Mouse (Mus musculus) liver, embryonic 13.5 days (tissue): ENCODE measurements around the gene Pnpla8. TPM values are rescaled to one million over a fixed set of nuclear protein-coding genes. Genes with fewer than 3 reads are reported as not detected.
A peak's percentile ranks its signal among the peaks of the same experiment; 100 is the strongest.
"Not testable (repeated sequence)": the region's sequence is repeated elsewhere in the genome, so short reads cannot be mapped to it uniquely, and the experiment has no call there.

Experiments
- ATAC-seq: fragments of 200-750 bp; cut with Nextera tagmentation; 2 replicates; pipeline ENCODE4 v1.8.0; 2017; ENCODE audit warnings: low read depth, mild to moderate bottlenecking, moderate number of reproducible peaks, moderate library complexity
- DNase-seq: peaks from one replicate; pipeline ENCODE4 v3.0.0; 2022
- H3K27ac ChIP-seq: fragments of 300-500 bp; sonication (generic); 2 replicates; pipeline ENCODE4 v1.5.1; 2015; ENCODE audit warnings: moderate library complexity, mild to moderate bottlenecking, inconsistent platforms
- H3K27me3 ChIP-seq: fragments of 300-500 bp; sonication (generic); 2 replicates; pipeline ENCODE4 v1.6.1; 2015; ENCODE audit warnings: mild to moderate bottlenecking, inconsistent platforms
- H3K36me3 ChIP-seq: fragments of 300-500 bp; sonication (generic); 2 replicates; pipeline ENCODE4 v1.6.1; 2015; ENCODE audit warnings: mild to moderate bottlenecking, inconsistent platforms
- H3K4me1 ChIP-seq: fragments of 300-500 bp; sonication (generic); replicated peaks from 2 replicates; pipeline ENCODE4 v1.6.1; 2015; ENCODE audit warnings: inconsistent platforms
- H3K4me2 ChIP-seq: fragments of 300-500 bp; sonication (generic); 2 replicates; pipeline ENCODE4 v1.6.1; 2015; ENCODE audit warnings: inconsistent platforms, mild to moderate bottlenecking, moderate library complexity
- H3K4me3 ChIP-seq: fragments of 300-500 bp; sonication (generic); replicated peaks from 2 replicates; pipeline ENCODE4 v1.5.1; 2015; ENCODE audit warnings: mild to moderate bottlenecking, inconsistent platforms
- H3K9ac ChIP-seq: fragments of 300-500 bp; sonication (generic); 2 replicates; pipeline ENCODE4 v1.6.1; 2015; ENCODE audit warnings: mild to moderate bottlenecking, inconsistent platforms
- H3K9me3 ChIP-seq: fragments of 300-500 bp; sonication (generic); replicated peaks from 2 replicates; pipeline ENCODE4 v1.6.1; 2016; ENCODE audit warnings: inconsistent platforms
- WGBS: fragments of 180-500 bp; shearing (Covaris S2); methylation state at CpG from one replicate; pipeline ENCODE4 v1.1.7; 2015; ENCODE audit not compliant: insufficient replicate concordance; 5-methylcytosine and 5-hydroxymethylcytosine counted together
- polyA plus RNA-seq: library from polyadenylated mRNA; unstranded; fragments of >200 nt; fragmentation: Nextera tagmentation; extraction: Ambion mirVana; gene quantifications from 2 replicates; pipeline ENCODE4 v1.2.1, GENCODE M21; 2015

Gene Pnpla8
- 22.5 and 32.5 TPM in 2 replicates for polyA plus RNA-seq

DNA sequence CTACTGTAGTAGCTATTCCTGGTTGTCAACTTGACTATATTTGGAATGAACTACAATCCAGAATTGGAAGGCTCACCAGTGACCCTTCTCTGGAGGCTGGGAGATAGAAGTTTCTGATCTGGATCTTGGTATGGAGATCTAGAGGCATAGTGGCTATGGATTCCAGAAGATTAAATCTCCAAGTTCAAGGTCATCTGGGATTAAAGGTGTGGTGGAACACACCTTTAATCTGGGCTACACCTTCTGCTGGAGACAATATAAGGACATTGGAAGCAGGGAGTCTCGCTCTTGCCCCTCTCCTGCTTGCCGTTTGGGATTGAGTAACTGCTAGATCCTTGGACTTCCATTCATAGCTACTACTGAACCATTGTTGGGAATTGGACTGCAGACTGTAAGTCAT is at the start of gene Pnpla8:
Gene Pnpla8 (plus strand): TSS at position 301 of the 400 bp plus-strand sequence.
- peak within 1 kb of the TSS; percentile 71 for H3K4me2 ChIP-seq
- peak within 1 kb of the TSS; percentile 63 for H3K9ac ChIP-seq
- DNase-seq, ATAC-seq, H3K27ac ChIP-seq, H3K4me1 ChIP-seq, H3K9me3 ChIP-seq, H3K36me3 ChIP-seq: not testable (repeated sequence)
- H3K4me3 ChIP-seq = peak within 1 kb of the TSS; percentile 61
- peaks cover 35% of the 10 kb centered on the region for H3K27me3 ChIP-seq
- 72% methylated on average over 2 of the region's 2 CpGs for WGBS

DNA sequence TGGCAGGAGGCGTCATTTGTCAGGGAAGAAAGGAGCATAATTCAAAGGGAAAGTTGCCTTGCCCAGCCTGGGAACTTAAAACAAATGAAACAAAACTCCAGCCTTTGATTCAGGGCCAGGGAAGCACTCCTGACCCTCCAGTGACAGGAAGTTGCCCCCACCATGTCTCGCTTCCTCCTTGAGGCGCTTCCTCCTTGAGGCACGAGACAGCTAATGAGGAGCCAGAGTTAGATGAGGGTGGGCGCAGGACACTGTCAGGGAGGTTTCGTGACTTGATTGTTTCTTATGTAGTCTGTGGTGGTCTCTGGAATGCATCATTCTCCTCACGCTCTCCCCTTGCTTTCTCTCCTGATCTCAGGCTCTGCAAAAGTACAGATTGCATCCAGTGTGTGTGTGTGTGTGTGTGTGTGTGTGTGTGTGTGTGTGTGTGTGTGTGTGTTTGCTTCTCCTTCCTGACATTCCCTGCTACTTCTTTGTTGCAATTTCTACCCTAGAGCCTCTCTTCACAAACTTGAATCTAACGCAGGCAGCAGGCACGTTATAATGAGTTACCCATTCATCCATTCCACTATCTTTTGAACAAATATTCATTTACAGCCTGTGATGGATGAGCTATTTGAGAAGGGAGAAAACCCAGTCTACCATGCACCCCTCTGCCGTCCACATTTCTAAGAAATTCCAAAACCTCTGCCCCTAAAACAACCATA is 44.7 kb upstream of the Pnpla8 start:
- no peak overlapping the region for H3K4me2 ChIP-seq
- DNase-seq (no peak), ATAC-seq (no peak)
- no peaks in the 10 kb centered on the region for H3K4me1 ChIP-seq
- no peak overlapping the region for H3K4me3 ChIP-seq
- H3K27me3 ChIP-seq = no peaks in the 10 kb centered on the region
- no peaks in the 10 kb centered on the region for H3K9me3 ChIP-seq
- no peak overlapping the region for H3K9ac ChIP-seq
- 35% methylated on average over 10 of the region's 10 CpGs for WGBS
- H3K36me3 ChIP-seq = no peaks in the 10 kb centered on the region
- H3K27ac ChIP-seq = no peak overlapping the region

DNA sequence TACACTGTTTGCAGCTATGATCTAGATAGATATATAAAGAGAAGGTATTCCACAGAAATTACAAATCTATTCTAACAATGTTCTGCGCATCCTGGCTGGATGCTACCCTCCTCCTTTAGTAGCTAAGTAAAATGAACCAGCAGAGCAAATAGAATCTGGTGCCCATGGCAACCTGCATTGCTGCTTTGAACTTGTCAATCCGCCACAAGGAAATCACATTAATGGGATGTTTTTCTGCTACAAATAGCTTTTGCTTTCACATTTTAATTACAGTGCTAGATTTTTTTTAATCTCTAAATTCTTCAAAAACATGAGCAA is 44.2 kb upstream of the Pnpla8 start:
- no peak for DNase-seq
- H3K4me1 ChIP-seq = no peaks in the 10 kb centered on the region
- no peak overlapping the region for H3K4me2 ChIP-seq
- H3K4me3 ChIP-seq = no peak overlapping the region
- no peak overlapping the region for H3K9ac ChIP-seq
- no peaks in the 10 kb centered on the region for H3K27me3 ChIP-seq
- H3K36me3 ChIP-seq = no peaks in the 10 kb centered on the region
- H3K9me3 ChIP-seq = no peaks in the 10 kb centered on the region
- ATAC-seq = no peak
- 64% methylated on average over 2 of the region's 2 CpGs for WGBS
- H3K27ac ChIP-seq = no peak overlapping the region

DNA sequence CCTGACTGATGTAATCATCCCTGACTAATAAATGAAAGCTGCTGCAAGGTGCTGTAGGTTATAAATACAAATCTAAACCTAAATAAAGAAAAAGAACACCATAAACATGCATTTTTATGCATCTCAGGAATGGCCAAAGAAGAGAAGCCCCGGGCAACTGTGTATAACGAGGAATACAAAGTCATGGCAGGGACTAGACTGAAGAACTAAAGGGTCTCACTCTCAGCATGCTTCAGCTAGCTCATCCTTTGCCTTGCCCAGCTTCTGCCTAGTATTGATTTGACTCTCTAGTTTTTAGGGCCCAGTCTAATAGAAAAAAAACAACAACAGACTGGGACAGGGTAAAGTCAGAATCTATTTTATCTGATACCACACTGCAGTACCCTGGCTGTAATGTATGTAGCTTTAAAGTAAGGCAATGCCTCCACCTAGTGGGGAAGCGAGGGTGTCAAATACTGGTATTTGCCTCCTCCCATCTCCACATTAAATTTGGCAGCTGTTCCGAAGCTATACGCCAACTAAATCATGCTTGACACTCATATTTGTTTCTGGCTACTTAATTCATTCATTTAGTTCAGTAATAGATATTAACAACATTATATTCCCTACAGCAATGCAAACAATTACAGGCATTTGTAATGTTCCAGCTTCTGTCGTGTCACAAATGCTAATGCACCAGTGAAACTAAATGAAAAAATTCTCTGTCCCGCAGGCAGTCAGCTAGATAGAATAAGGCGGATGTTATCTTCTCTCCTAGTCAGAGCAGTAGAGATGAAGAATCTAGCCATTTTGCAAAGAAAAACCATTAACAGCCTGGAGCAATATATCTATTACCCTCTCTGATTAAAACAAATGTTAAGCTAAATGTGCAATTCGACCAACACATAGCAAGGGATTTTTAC is 39.8 kb upstream of the Pnpla8 start:
- DNase-seq = no peak

DNA sequence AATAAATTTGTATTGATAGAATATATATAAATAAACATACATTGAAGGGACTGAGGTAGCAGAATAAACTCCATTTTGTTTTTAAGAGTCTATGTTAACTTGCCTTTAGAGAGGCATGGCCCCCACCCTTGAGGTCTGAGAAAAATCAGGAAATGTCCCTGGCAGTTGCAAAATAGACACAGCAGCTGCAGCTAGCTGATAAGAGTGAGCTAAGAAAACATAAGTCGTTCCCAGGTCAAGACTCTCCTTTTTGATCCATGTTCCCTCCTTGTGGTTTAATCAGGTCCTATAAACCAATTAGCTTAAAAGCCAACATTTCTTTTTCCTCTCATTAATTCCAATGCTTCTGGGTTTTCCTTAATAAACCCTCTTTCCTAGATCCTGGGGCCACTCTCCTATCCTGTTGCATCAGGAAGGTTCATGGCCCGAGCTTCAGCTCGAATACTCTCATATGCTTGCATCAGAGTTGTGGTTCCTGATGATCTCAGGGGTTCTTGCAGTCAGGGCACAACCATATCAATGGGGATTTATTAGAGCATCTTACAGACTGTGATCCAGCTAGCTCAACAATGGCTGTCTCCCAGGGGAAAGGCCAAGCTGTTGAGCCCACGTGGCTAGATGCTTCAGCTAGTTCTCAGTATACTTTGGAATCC is 23.2 kb upstream of the Pnpla8 start:
- Histone ChIP-seq H3K9ac (no peak overlapping the region), H3K4me2 (no peak overlapping the region), H3K4me3 (no peak overlapping the region), H3K9me3 (no peaks in the 10 kb centered on the region), H3K4me1 (peaks cover 13% of the 10 kb centered on the region), H3K27ac (no peak overlapping the region; the same call in 1 of the 2 replicates), H3K27me3 (no peaks in the 10 kb centered on the region), H3K36me3 (no peaks in the 10 kb centered on the region)
- 10% methylated on average over 4 of the region's 4 CpGs for WGBS
- DNase-seq (peak; percentile 52), ATAC-seq (peak; percentile 73)

More for the DNA sequence above, 39.8 kb upstream of the Pnpla8 start:
- H3K4me1 ChIP-seq = no peaks in the 10 kb centered on the region
- H3K36me3 ChIP-seq = no peaks in the 10 kb centered on the region
- no peak overlapping the region for H3K4me3 ChIP-seq
- H3K27me3 ChIP-seq = no peaks in the 10 kb centered on the region
- no peak overlapping the region for H3K27ac ChIP-seq
- WGBS = 44% methylated on average over 9 of the region's 9 CpGs
- ATAC-seq = no peak
- no peak overlapping the region for H3K9ac ChIP-seq
- no peaks in the 10 kb centered on the region for H3K9me3 ChIP-seq
- H3K4me2 ChIP-seq = no peak overlapping the region

DNA sequence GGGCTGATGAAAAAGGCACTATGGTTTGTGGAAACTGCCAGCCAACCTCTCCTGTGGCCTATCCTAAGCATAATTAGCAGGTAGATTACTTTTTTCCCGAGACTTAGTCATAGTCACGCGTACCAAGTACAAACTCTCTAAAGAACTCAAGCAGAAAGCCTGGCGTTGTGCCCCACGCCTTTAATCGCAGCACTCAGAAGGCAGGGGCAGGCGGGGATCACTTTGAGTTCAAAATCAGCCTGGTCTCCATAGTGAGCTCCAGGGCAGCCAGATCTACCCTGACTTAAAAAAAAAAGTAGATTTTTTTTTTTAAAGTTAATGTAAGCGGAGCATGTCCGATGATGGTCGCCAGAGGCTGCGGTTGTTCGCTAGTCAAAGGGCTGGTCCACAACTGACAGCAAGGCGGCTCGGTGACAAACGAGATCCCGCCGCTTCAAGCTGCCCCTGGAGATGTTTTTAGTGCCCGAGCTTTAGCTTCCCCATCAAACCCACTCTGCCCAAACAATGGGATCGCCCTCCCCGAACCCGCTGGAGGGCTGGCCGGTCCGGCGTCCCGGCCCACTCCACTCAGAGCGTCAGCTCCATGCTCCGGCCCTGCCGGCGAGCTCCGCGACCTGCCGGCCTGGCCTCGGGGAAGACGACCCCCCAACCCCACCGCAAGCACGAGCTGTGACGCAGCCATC is 11.9 kb upstream of the Pnpla8 start:
- no peak for ATAC-seq
- under 1% methylated on average over 37 of the region's 37 CpGs for WGBS

DNA sequence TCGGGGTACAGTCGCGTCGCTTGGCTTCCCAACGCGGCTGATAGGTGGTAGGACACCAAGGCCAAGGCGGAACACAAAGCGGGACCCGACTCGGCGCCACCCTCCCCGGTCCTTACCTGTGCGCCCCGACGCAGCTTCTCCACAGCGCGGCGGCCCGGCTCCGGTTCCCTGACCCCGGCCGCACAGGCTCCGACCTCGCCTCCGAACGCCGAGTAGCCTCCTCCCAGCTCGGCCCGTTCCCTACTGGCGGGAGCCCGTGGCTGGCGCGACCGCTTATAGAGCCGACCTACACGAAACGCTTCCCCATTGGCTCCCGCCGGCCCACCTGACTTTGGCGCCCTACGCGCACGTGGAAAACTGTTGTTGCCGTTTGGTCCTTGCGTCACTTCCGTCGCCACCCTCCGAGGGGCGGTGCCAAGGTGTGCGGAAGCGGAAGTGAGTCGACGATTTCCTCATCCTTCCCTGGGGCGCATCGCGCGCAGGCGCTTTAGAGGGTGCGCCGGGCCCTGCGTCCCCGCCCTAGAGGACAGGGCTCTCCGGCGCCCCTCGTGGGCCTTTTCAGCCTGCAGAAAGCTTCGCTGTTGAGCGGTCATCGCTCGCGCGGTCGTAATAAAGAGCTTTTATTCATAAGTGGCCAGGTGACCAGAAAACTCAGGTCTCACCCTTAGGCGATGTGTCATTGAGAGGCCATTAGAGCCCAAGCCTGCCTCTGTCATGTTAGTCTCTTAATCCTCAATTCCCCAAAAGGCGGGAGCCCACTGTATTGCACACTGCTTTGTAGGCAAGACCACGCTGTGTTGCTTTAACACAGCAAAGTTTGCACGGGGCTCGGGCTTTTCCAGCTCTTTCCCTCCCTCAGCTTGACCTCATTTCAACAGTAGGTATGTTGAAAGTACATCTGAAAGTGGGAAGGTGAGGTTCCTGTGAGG is 11.1 kb upstream of the Pnpla8 start, which contains the start of gene Dnajb9:
Gene Dnajb9 (minus strand): TSS at position 503 of the 929 bp plus-strand sequence.
- Histone ChIP-seq H3K27me3 (no peaks in the 10 kb centered on the region), H3K9ac (peak within 1 kb of the TSS; percentile 92), H3K4me1 (peaks cover 20% of the 10 kb centered on the region), H3K4me2 (peak within 1 kb of the TSS; percentile 98), H3K9me3 (no peaks in the 10 kb centered on the region), H3K27ac (peak within 1 kb of the TSS; percentile 77), H3K36me3 (0 out of 2 replicates have a peak, but pooled peaks cover 6% of the 10 kb centered on the region), H3K4me3 (peak within 1 kb of the TSS; percentile 91)
- whole genome bisulfite sequencing = under 1% methylated on average over 77 of the region's 77 CpGs
- DNase-seq (peak; percentile 99), ATAC-seq (peak; percentile 98)

More for the DNA sequence above, 11.9 kb upstream of the Pnpla8 start:
- no peaks in the 10 kb centered on the region for H3K27me3 ChIP-seq
- 0 out of 2 replicates have a peak, but pooled peaks cover 6% of the 10 kb centered on the region for H3K36me3 ChIP-seq
- H3K27ac ChIP-seq = peak overlapping the region; percentile 77
- H3K9me3 ChIP-seq = no peaks in the 10 kb centered on the region
- peak overlapping the region; percentile 91 for H3K4me3 ChIP-seq
- DNase-seq = peak; percentile 24
- peak overlapping the region; percentile 92 for H3K9ac ChIP-seq
- peaks cover 20% of the 10 kb centered on the region for H3K4me1 ChIP-seq
- H3K4me2 ChIP-seq = peak overlapping the region; percentile 98

DNA sequence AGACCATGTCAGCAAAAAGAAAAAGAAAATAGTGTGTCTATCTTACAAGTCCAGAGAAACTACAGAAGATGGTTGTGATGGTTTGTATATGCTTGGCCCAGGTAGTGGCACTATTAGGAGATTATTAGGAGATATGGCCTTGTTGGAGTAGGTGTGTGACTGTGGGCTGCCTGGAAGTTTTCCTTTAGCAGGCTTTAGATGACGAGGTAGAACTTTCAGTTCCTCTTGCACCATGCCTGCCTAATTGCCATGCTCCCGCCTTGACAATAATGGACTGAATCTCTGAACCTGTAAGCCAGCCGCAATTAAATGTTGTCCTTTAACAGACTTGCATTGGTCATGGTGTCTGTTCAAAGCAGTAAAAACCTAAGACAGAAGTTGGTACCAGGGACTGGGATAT is 9.6 kb upstream of the Pnpla8 start:
- Histone ChIP-seq H3K4me3 (no peak overlapping the region), H3K4me2 (no peak overlapping the region), H3K36me3 (no peaks in the 10 kb centered on the region), H3K27me3 (no peaks in the 10 kb centered on the region), H3K9me3 (no peaks in the 10 kb centered on the region), H3K27ac (no peak overlapping the region), H3K9ac (no peak overlapping the region), H3K4me1 (peaks cover 20% of the 10 kb centered on the region)
- no peak for DNase-seq
- ATAC-seq = no peak
- 80% methylated on average over 3 of the region's 3 CpGs for WGBS

DNA sequence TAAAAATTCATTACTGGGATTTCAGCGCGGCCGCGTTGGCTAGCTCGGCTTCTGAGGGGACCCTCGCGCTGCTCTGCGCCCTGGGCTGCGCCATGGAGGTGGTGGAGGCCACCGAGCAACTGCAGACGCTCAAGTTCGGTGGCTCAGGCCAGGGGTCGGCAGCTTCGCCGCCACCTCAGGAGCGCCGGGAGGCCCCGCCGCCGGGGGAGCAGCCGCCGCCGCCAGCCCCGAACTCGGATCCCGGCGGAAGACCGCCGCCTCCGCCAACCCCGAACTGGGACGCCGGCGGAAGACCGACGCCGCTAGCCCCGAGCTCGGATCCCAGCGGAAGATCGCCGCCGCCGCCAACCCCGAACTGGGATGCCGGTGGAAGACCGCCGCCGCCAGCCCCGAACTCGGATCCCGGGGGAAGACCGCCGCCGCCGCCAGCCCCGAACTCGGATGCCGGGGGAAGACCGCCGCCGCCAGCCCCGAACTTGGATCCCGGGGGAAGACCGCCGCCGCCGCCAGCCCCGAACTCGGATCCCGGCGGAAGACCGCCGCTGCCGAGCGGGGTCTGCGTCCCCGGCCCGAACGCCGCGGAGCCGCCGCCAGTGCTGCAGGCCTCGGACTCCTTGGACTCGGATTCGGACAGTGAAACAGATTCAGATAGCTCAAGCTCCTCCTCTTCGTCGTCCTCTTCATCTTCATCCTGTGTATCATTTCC is 634 bp downstream of the Pnpla8 start:
- Histone ChIP-seq H3K9ac (peak overlapping the region; percentile 63), H3K27ac (no peak overlapping the region), H3K36me3 (no peaks in the 10 kb centered on the region), H3K9me3 (no peaks in the 10 kb centered on the region), H3K4me1 (no peaks in the 10 kb centered on the region), H3K4me3 (peak overlapping the region; percentile 61), H3K27me3 (peaks cover 35% of the 10 kb centered on the region), H3K4me2 (peak overlapping the region; percentile 71)
- WGBS = 1% methylated on average over 89 of the region's 89 CpGs
- ATAC-seq (no peak), DNase-seq (no peak)
